Mouse (Mus musculus) liver, embryonic 14.5 days (tissue): Measurements from ENCODE around the gene Depdc5.

Experiments used
- CTCF ChIP-seq: IDR thresholded peaks from 2 replicates; pipeline ENCODE4 v1.5.1; 2016; ENCODE audit warnings: antibody characterized with exemption, low read depth, control low read depth
- EP300 ChIP-seq: IDR thresholded peaks from 2 replicates; pipeline ENCODE4 v1.6.1; 2016; ENCODE audit warnings: antibody characterized with exemption, low read depth

- TF ChIP-seq CTCF (no peak), EP300 (no peak)
These were observed 146.6 kb downstream of the Depdc5 start for GRCm38 (mm10) chr5:33009818-33010812.
